ENCODE assay signal across 7 mouse cellular contexts in genomic region chr8:71470146-71470912, GRCm38 (mm10). TPM values are rescaled to one million over a fixed set of nuclear protein-coding genes. Genes with fewer than 3 reads are reported as not detected.
DNase-seq lines count a peak whose midpoint lies in the region; ATAC-seq and TF ChIP-seq lines count a peak whose summit lies in the region.

No protein-coding gene starts in this region.

- no peak for ATAC-seq in lung, postnatal 0 days
- no peak for ATAC-seq in limb, embryonic 13.5 days (ENCODE audit: low FRiP score, low read depth)
- no peak for ATAC-seq in stomach, embryonic 16.5 days (ENCODE audit: insufficient read depth, low FRiP score)

- WGBS in lung, postnatal 0 days: 79% methylated on average over 3 of the region's 3 CpGs
- 83% methylated on average over 3 of the region's 3 CpGs for WGBS in forebrain, embryonic 10.5 days
- 86% methylated on average over 3 of the region's 3 CpGs for WGBS in limb, embryonic 13.5 days
- WGBS in stomach, embryonic 16.5 days: 82% methylated on average over 3 of the region's 3 CpGs

- peaks cover 3% of the 10 kb centered on the region; the same call in 1 of the 2 replicates for H3K4me1 ChIP-seq in lung, postnatal 0 days (ENCODE audit: insufficient read depth, low read depth, low read length)
- H3K4me1 ChIP-seq in forebrain, embryonic 10.5 days: peaks cover 29% of the 10 kb centered on the region
- H3K4me1 ChIP-seq in limb, embryonic 13.5 days: peaks cover 26% of the 10 kb centered on the region
- H3K4me1 ChIP-seq in stomach, embryonic 16.5 days (ENCODE audit: control insufficient read depth, insufficient read depth, low read length): peaks cover 17% of the 10 kb centered on the region

- intact Hi-C loops in gastrocnemius, postnatal 36 days (cut with DNase I): loop anchor here (10.0 kb wide), 1 partner anchor 676 kb away; no protein-coding TSS in a partner anchor
- intact Hi-C loops in left cerebral cortex, postnatal 10 days (cut with DNase I): no loop called here

- TF ChIP-seq CTCF in lung, postnatal 0 days (IDR thresholded peaks at IDR 0.05): no peak

- no peaks in the 10 kb centered on the region for H3K27me3 ChIP-seq in lung, postnatal 0 days (replicated peaks; ENCODE audit: insufficient read depth, low read length)
- H3K27me3 ChIP-seq in forebrain, embryonic 10.5 days (ENCODE audit: poor library complexity, severe bottlenecking): no peaks in the 10 kb centered on the region
- H3K27me3 ChIP-seq in limb, embryonic 13.5 days: no peaks in the 10 kb centered on the region
- no peaks in the 10 kb centered on the region for H3K27me3 ChIP-seq in stomach, embryonic 16.5 days (ENCODE audit: control insufficient read depth, insufficient read depth, low read length)

- 0 out of 2 replicates have a peak overlapping the region, but pooled peaks have one; percentile 56 for H3K4me3 ChIP-seq in lung, postnatal 0 days (ENCODE audit: low read depth, low read length)
- H3K4me3 ChIP-seq in forebrain, embryonic 10.5 days: peak overlapping the region; percentile 96
- H3K4me3 ChIP-seq in limb, embryonic 13.5 days: peak overlapping the region; percentile 77
- peak overlapping the region; percentile 62 for H3K4me3 ChIP-seq in stomach, embryonic 16.5 days (replicated peaks; ENCODE audit: low read length)

- no peak for TF ChIP-seq EP300 in lung, postnatal 0 days (IDR thresholded peaks at IDR 0.05)

- no peak for DNase-seq in lung, postnatal 0 days (ENCODE audit: low spot score)
- no peak for DNase-seq in lung, postnatal 36 days
- peak; percentile 13 for DNase-seq in forebrain, embryonic 10.5 days (ENCODE audit: extremely low spot score, low spot score)
- DNase-seq in gastrocnemius, postnatal 36 days: no peak
- DNase-seq in left cerebral cortex, postnatal 10 days (ENCODE audit: extremely low spot score in 1 of 2, low spot score in 2 of 2): no peak

- H3K36me3 ChIP-seq in lung, postnatal 0 days (ENCODE audit: insufficient read depth, low read length): 0 out of 2 replicates have a peak, but pooled peaks cover 8% of the 10 kb centered on the region
- H3K36me3 ChIP-seq in forebrain, embryonic 10.5 days (replicated peaks): peaks cover 64% of the 10 kb centered on the region
- H3K36me3 ChIP-seq in limb, embryonic 13.5 days: peaks cover 46% of the 10 kb centered on the region
- no peaks in the 10 kb centered on the region for H3K36me3 ChIP-seq in stomach, embryonic 16.5 days (ENCODE audit: control insufficient read depth, insufficient read depth, low read length)

- H3K9me3 ChIP-seq in lung, postnatal 0 days (ENCODE audit: low read length): no peaks in the 10 kb centered on the region
- H3K9me3 ChIP-seq in forebrain, embryonic 10.5 days: no peaks in the 10 kb centered on the region
- no peaks in the 10 kb centered on the region for H3K9me3 ChIP-seq in limb, embryonic 13.5 days
- no peaks in the 10 kb centered on the region for H3K9me3 ChIP-seq in stomach, embryonic 16.5 days (replicated peaks; ENCODE audit: control insufficient read depth, low read length)

- H3K27ac ChIP-seq in lung, postnatal 0 days (ENCODE audit: low read length): no peak overlapping the region
- peak overlapping the region; percentile 93; the same call in 1 of the 2 replicates for H3K27ac ChIP-seq in forebrain, embryonic 10.5 days
- H3K27ac ChIP-seq in limb, embryonic 13.5 days: no peak overlapping the region
- no peak overlapping the region for H3K27ac ChIP-seq in stomach, embryonic 16.5 days (ENCODE audit: low read length)

- peak overlapping the region; percentile 86 for H3K4me2 ChIP-seq in lung, postnatal 0 days (replicated peaks; ENCODE audit: low read depth, low read length)
- H3K4me2 ChIP-seq in limb, embryonic 13.5 days (replicated peaks): peak overlapping the region; percentile 94
- H3K4me2 ChIP-seq in stomach, embryonic 16.5 days (ENCODE audit: low read depth, low read length): peak overlapping the region; percentile 90

- peak overlapping the region; percentile 32 for H3K9ac ChIP-seq in lung, postnatal 0 days (replicated peaks; ENCODE audit: low read depth)
- peak overlapping the region; percentile 76 for H3K9ac ChIP-seq in limb, embryonic 13.5 days
- peak overlapping the region; percentile 86 for H3K9ac ChIP-seq in stomach, embryonic 16.5 days (ENCODE audit: low read length)

RNA-seq across cellular contexts. Expression of gene Dda1, which starts 1.3 kb away (rescaled TPM):
- polyA plus RNA-seq in lung, postnatal 0 days (2015; fragmentation: Nextera tagmentation; extraction: Ambion mirVana): 73.7 and 78.6 TPM in 2 replicates
- 116 and 122 TPM in 2 replicates for polyA plus RNA-seq in forebrain, embryonic 10.5 days (2016; fragmentation: Nextera tagmentation; extraction: Ambion mirVana)
- polyA plus RNA-seq in limb, embryonic 13.5 days (2015; fragmentation: Nextera tagmentation; extraction: Ambion mirVana): 98.8 and 105 TPM in 2 replicates
- polyA plus RNA-seq in stomach, embryonic 16.5 days (2015; fragmentation: Nextera tagmentation; extraction: Ambion mirVana): 87.1 and 89.1 TPM in 2 replicates
- 10 to 100 TPM; 20.4 to 27.6 TPM for total RNA-seq in gastrocnemius, postnatal 36 days (2021)
- 100 to 1,000 TPM; 120 to 127 TPM for total RNA-seq in left cerebral cortex, postnatal 10 days (2021)

RNA-seq across cellular contexts. Expression of gene Mrpl34, which starts 5.6 kb away (rescaled TPM):
- polyA plus RNA-seq in lung, postnatal 0 days (2015; fragmentation: Nextera tagmentation; extraction: Ambion mirVana): 137 and 146 TPM in 2 replicates
- polyA plus RNA-seq in forebrain, embryonic 10.5 days (2016; fragmentation: Nextera tagmentation; extraction: Ambion mirVana): 218 and 226 TPM in 2 replicates
- polyA plus RNA-seq in limb, embryonic 13.5 days (2015; fragmentation: Nextera tagmentation; extraction: Ambion mirVana): 151 and 152 TPM in 2 replicates
- 126 and 148 TPM in 2 replicates for polyA plus RNA-seq in stomach, embryonic 16.5 days (2015; fragmentation: Nextera tagmentation; extraction: Ambion mirVana)
- 10 to 100 TPM; 66.7 to 67.1 TPM for total RNA-seq in gastrocnemius, postnatal 36 days (2021)
- total RNA-seq in left cerebral cortex, postnatal 10 days (2021): 10 to 100 TPM; 67.1 to 72.5 TPM

RNA-seq across cellular contexts. Expression of gene Abhd8, which starts 6.9 kb away (rescaled TPM):
- 23.8 and 27.6 TPM in 2 replicates for polyA plus RNA-seq in lung, postnatal 0 days (2015; fragmentation: Nextera tagmentation; extraction: Ambion mirVana)
- 67.6 and 68.2 TPM in 2 replicates for polyA plus RNA-seq in forebrain, embryonic 10.5 days (2016; fragmentation: Nextera tagmentation; extraction: Ambion mirVana)
- polyA plus RNA-seq in limb, embryonic 13.5 days (2015; fragmentation: Nextera tagmentation; extraction: Ambion mirVana): 75.2 and 75.7 TPM in 2 replicates
- polyA plus RNA-seq in stomach, embryonic 16.5 days (2015; fragmentation: Nextera tagmentation; extraction: Ambion mirVana): 23.5 and 27.5 TPM in 2 replicates
- 10 to 100 TPM; 19.3 to 26.9 TPM for total RNA-seq in gastrocnemius, postnatal 36 days (2021)
- 100 to 1,000 TPM; 171 to 183 TPM for total RNA-seq in left cerebral cortex, postnatal 10 days (2021)

RNA-seq across cellular contexts. Expression of gene Ano8, which starts 15.4 kb away (rescaled TPM):
- polyA plus RNA-seq in lung, postnatal 0 days (2015; fragmentation: Nextera tagmentation; extraction: Ambion mirVana): 1.1 and 1.2 TPM in 2 replicates
- 1.8 TPM in 2 replicates for polyA plus RNA-seq in forebrain, embryonic 10.5 days (2016; fragmentation: Nextera tagmentation; extraction: Ambion mirVana)
- 1.5 and 1.7 TPM in 2 replicates for polyA plus RNA-seq in limb, embryonic 13.5 days (2015; fragmentation: Nextera tagmentation; extraction: Ambion mirVana)
- 0.26 and 0.27 TPM in 2 replicates for polyA plus RNA-seq in stomach, embryonic 16.5 days (2015; fragmentation: Nextera tagmentation; extraction: Ambion mirVana)
- 10 to 100 TPM; 13.8 to 16.0 TPM for total RNA-seq in gastrocnemius, postnatal 36 days (2021)
- total RNA-seq in left cerebral cortex, postnatal 10 days (2021): 10 to 100 TPM; 67.7 to 71.5 TPM

RNA-seq across cellular contexts. Expression of gene Gtpbp3, which starts 17.6 kb away (rescaled TPM):
- polyA plus RNA-seq in lung, postnatal 0 days (2015; fragmentation: Nextera tagmentation; extraction: Ambion mirVana): 10.6 and 11.6 TPM in 2 replicates
- 21.3 and 22.3 TPM in 2 replicates for polyA plus RNA-seq in forebrain, embryonic 10.5 days (2016; fragmentation: Nextera tagmentation; extraction: Ambion mirVana)
- polyA plus RNA-seq in limb, embryonic 13.5 days (2015; fragmentation: Nextera tagmentation; extraction: Ambion mirVana): 23.6 and 25.0 TPM in 2 replicates
- 11.0 and 14.8 TPM in 2 replicates for polyA plus RNA-seq in stomach, embryonic 16.5 days (2015; fragmentation: Nextera tagmentation; extraction: Ambion mirVana)
- 10 to 100 TPM in 1 of 2 experiments, 1 to 10 TPM in 1; 8.0 to 10.5 TPM for total RNA-seq in gastrocnemius, postnatal 36 days (2021)
- total RNA-seq in left cerebral cortex, postnatal 10 days (2021): 10 to 100 TPM; 29.0 to 29.2 TPM

Comparison
In these comparisons a context has a peak if more than half of its experiments do, and no peak if none do; other contexts are left out.
1. H3K9ac ChIP-seq: peak in every context shown above with its lines; median percentile 86 in stomach, embryonic 16.5 days; 76 in limb, embryonic 13.5 days; 32 in lung, postnatal 0 days.